ENCODE assay signal across 22 mouse cellular contexts in the genomic region with DNA sequence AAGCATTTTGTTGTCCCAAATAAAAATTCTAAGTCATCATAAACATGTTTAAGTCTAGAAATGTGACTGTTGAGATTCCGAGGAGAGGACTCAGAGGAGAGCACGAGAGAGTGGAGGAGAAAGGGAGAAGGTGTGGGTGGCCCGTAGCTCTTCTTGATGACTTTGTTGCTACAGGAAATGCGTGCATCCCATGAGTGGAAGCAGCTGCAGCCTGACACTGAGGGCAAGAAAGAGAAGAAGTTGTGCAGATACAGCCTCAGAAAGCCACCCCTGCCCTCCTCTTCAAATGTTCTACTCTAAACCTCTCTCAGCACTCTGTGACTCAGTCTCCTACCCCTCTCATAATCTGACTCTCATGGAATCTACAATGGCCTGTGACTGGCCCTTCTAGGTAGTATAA.
DNase-seq lines count a peak whose midpoint lies in the region; ATAC-seq and TF ChIP-seq lines count a peak whose summit lies in the region.
"Had no signal": no experiment of that assay in that cellular context is flagged by ENCODE, and none has a peak within 500 bp of the region (broad histone marks: within the 10 kb centered on the region; RNA-seq: fewer than 3 reads in every experiment).

No protein-coding gene starts in this region.

- H3K27ac ChIP-seq in kidney, postnatal 0 days: no peak overlapping the region
- no peak overlapping the region for H3K27ac ChIP-seq in kidney, embryonic 16.5 days (ENCODE audit: low read length)
- no peak overlapping the region for H3K27ac ChIP-seq in kidney, embryonic 14.5 days (ENCODE audit: low read depth, low read length)
- H3K27ac ChIP-seq: embryonic facial prominence, embryonic 13.5 days; embryonic facial prominence, embryonic 15.5 days; forebrain, embryonic 10.5 days; forebrain, embryonic 12.5 days had no signal

- no peak overlapping the region for H3K9ac ChIP-seq in kidney, postnatal 0 days (ENCODE audit: low read depth, low read length)
- no peak overlapping the region for H3K9ac ChIP-seq in kidney, embryonic 16.5 days (replicated peaks; ENCODE audit: low read length)
- no peak overlapping the region for H3K9ac ChIP-seq in kidney, embryonic 14.5 days (ENCODE audit: low read depth, low read length)
- H3K9ac ChIP-seq: embryonic facial prominence, embryonic 13.5 days; embryonic facial prominence, embryonic 15.5 days; forebrain, embryonic 12.5 days had no signal

- H3K9me3 ChIP-seq in kidney, postnatal 0 days (replicated peaks; ENCODE audit: low read length): no peaks in the 10 kb centered on the region
- H3K9me3 ChIP-seq in kidney, embryonic 16.5 days (ENCODE audit: low read length): peaks cover 4% of the 10 kb centered on the region
- no peaks in the 10 kb centered on the region for H3K9me3 ChIP-seq in kidney, embryonic 14.5 days (ENCODE audit: control insufficient read depth, low read length)
- H3K9me3 ChIP-seq: embryonic facial prominence, embryonic 13.5 days; embryonic facial prominence, embryonic 15.5 days; forebrain, embryonic 10.5 days; forebrain, embryonic 12.5 days had no signal

- ATAC-seq in kidney, postnatal 0 days (replicated peaks; ENCODE audit: low FRiP score, low read depth): no peak
- ATAC-seq in kidney, embryonic 16.5 days (ENCODE audit: low FRiP score, low TSS enrichment): no peak
- no peak for ATAC-seq in kidney, embryonic 14.5 days (ENCODE audit: low FRiP score, low TSS enrichment)
- ATAC-seq: forebrain, embryonic 14.5 days had no signal

- no peaks in the 10 kb centered on the region for H3K4me1 ChIP-seq in kidney, postnatal 0 days (replicated peaks; ENCODE audit: insufficient read depth, low read length)
- H3K4me1 ChIP-seq in kidney, embryonic 16.5 days (ENCODE audit: insufficient read depth, low read length): no peaks in the 10 kb centered on the region
- no peaks in the 10 kb centered on the region for H3K4me1 ChIP-seq in kidney, embryonic 14.5 days (ENCODE audit: control insufficient read depth, insufficient read depth, low read length)
- H3K4me1 ChIP-seq: embryonic facial prominence, embryonic 13.5 days; embryonic facial prominence, embryonic 15.5 days; forebrain, embryonic 10.5 days; forebrain, embryonic 12.5 days had no signal

- no peaks in the 10 kb centered on the region for H3K27me3 ChIP-seq in kidney, postnatal 0 days (ENCODE audit: insufficient read depth, low read length)
- no peaks in the 10 kb centered on the region for H3K27me3 ChIP-seq in kidney, embryonic 16.5 days (ENCODE audit: insufficient read depth, low read length)
- no peaks in the 10 kb centered on the region for H3K27me3 ChIP-seq in kidney, embryonic 14.5 days (ENCODE audit: control insufficient read depth, insufficient read depth, low read length)
- H3K27me3 ChIP-seq: embryonic facial prominence, embryonic 13.5 days; embryonic facial prominence, embryonic 15.5 days; forebrain, embryonic 12.5 days had no signal

- no peak for TF ChIP-seq CTCF in kidney, postnatal 0 days (IDR thresholded peaks at IDR 0.05; ENCODE audit: low read depth)

- DNase-seq in heart, adult 8-10 months (ENCODE audit: low spot score): peak; percentile 10
- DNase-seq in heart, postnatal 4 days: no peak
- DNase-seq in kidney, postnatal 0 days (ENCODE audit: low spot score): peak; percentile 31
- DNase-seq in kidney, postnatal 14 days: peak; percentile 7
- DNase-seq: adrenal gland, adult 2 months; adrenal gland, postnatal 10 days; adrenal gland, postnatal 25 days; cerebellum, adult 11 months; cerebellum, adult 18-20 months; cerebellum, adult 8-10 months; cerebellum, adult 9-11 months; cerebellum, postnatal 14 days; cerebellum, postnatal 36 days; embryo, embryonic 11 days had no signal

- H3K4me2 ChIP-seq in kidney, postnatal 0 days (ENCODE audit: low read length): no peak overlapping the region
- H3K4me2 ChIP-seq in kidney, embryonic 16.5 days (replicated peaks; ENCODE audit: low read depth, low read length): no peak overlapping the region
- no peak overlapping the region for H3K4me2 ChIP-seq in kidney, embryonic 14.5 days (replicated peaks; ENCODE audit: low read depth, low read length)
- H3K4me2 ChIP-seq: embryonic facial prominence, embryonic 13.5 days; embryonic facial prominence, embryonic 15.5 days; forebrain, embryonic 12.5 days had no signal

- WGBS in kidney, postnatal 0 days: 47% methylated on average over 4 of the region's 4 CpGs
- 41% methylated on average over 4 of the region's 4 CpGs for WGBS in kidney, embryonic 16.5 days
- 63% methylated on average over 4 of the region's 4 CpGs for WGBS in kidney, embryonic 14.5 days

- H3K4me3 ChIP-seq in kidney, postnatal 0 days (replicated peaks; ENCODE audit: low read depth, low read length): no peak overlapping the region
- H3K4me3 ChIP-seq in kidney, embryonic 16.5 days (ENCODE audit: low read length): no peak overlapping the region
- no peak overlapping the region for H3K4me3 ChIP-seq in kidney, embryonic 14.5 days (ENCODE audit: low read length)
- H3K4me3 ChIP-seq: embryonic facial prominence, embryonic 13.5 days; embryonic facial prominence, embryonic 15.5 days; erythroblast, embryonic 14.5 days; forebrain, embryonic 10.5 days; forebrain, embryonic 12.5 days had no signal

- no peaks in the 10 kb centered on the region for H3K36me3 ChIP-seq in kidney, postnatal 0 days (ENCODE audit: insufficient read depth, low read length)
- no peaks in the 10 kb centered on the region for H3K36me3 ChIP-seq in kidney, embryonic 16.5 days (ENCODE audit: insufficient read depth, low read length)
- no peaks in the 10 kb centered on the region for H3K36me3 ChIP-seq in kidney, embryonic 14.5 days (ENCODE audit: control insufficient read depth, insufficient read depth, low read length)
- H3K36me3 ChIP-seq: embryonic facial prominence, embryonic 13.5 days; embryonic facial prominence, embryonic 15.5 days; forebrain, embryonic 10.5 days; forebrain, embryonic 12.5 days had no signal
